Mouse (Mus musculus) B cell, adult (primary cell): ENCODE results near the gene Taf1b. TPM values are rescaled to one million over a fixed set of nuclear protein-coding genes. Genes with fewer than 3 reads are reported as not detected.

Experiments used
- total RNA-seq: library from RNA; stranded (reverse); gene quantifications from 4 replicates; pipeline ENCODE4 v1.2.4, GENCODE M21; 2023; ENCODE audit not compliant: inconsistent age

The Taf1b gene
- total RNA-seq, result 34.2 to 41.0 TPM (median 38.7 TPM) in 4 replicates

DNA sequence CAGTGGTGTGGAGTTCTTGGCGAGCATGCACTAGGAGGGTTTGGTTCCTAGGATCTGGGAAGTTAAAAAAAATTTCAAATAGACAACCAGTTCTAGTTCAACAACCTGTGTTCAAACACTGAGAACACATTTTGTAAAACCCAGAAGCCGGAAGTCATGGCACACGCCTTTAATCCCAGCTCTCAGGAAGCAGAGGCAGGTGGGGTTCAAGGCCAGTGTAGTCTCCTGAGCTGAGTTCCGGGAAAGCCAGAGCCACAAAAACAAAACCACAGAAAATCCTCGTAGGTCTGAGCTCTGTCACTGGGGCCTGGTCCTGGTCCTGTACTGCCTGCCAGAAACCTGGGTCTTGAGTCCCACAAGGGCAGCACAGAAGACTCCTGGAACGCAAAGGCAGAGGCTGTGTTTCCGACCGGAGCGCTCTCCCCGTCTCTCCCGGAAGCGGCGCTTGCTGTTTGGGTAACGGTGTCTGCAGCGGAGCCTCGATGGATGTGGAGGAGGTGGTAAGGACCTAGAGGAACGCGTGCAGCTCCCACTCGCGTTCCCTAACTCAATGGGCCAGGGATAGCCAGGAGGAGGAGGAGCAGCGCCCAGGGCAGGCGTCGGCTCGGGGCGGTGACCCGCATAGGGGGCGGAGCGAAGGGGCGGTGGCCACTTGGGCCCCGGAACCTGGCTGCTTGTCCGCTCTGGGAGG is at the start of gene Taf1b:
TSS of gene Taf1b (plus strand) at position 210 of the 691 bp plus-strand sequence.

DNA sequence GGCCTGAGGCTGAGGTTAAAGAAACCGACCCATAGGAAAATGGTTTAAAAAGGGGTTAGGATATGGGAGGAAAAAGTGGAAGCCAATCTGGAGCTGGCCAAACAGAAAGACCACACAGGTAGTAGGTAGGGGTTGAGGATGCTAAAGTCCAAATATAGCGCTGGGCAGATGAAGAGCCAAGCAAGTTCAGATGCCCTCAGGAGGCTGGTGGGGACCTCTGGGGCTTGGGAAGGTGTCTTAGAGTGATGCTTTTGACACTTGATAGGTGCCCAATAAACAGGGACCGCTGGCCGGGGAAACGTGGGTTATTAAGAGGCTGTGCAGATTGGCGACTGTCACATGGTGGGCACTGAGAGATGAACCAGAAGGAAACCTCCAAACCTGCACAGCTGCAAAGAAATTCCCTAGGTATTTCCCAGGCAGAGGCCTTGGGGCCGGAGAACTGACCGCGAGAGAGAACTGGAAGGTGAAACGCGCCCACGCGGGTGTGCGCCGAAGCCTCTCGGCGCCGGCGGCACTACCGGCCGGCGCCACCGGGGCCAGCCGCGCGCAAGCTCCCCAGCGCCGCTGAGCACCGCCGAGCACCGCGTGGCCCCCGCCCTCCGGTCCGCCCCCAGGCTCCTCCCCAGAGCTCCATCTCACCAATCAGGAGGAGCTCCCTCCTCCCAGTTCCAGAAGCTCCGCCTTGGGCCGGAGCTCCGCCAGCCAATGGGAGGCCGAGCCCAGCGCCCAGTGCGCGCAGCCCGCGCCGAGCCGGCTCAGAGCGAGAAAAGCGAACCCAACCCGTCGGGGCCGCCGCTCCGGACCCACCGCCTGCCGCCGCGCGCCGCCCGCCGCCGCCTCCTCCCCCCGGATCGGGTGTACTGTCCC is 73.6 kb downstream of the Taf1b start, which contains the start of gene Grhl1:
TSS of gene Grhl1 (plus strand) at position 761 of the 870 bp plus-strand sequence.

Other genes starting within 250 kb of the Taf1b start
- 1.0 to 1.8 TPM (median 1.2 TPM) in 4 replicates for gene Grhl1, start 73.9 kb downstream of the Taf1b start, total RNA-seq
- 35.8 to 48.4 TPM (median 39.2 TPM) in 4 replicates for gene Klf11, start 152.9 kb downstream of the Taf1b start, total RNA-seq
- gene Cys1, start 183.5 kb downstream of the Taf1b start, total RNA-seq, result not detected in 4 replicates
- 5.1 to 7.3 TPM (median 6.4 TPM) in 4 replicates for gene Rrm2, start 209.9 kb downstream of the Taf1b start, total RNA-seq